Mouse (Mus musculus): ENCODE data around the gene L3mbtl3. TPM values are rescaled to one million over a fixed set of nuclear protein-coding genes. Genes with fewer than 3 reads are reported as not detected.

The L3mbtl3 gene
- 10 to 100 TPM; 17.9 TPM for total RNA-seq (2021)

DNA sequence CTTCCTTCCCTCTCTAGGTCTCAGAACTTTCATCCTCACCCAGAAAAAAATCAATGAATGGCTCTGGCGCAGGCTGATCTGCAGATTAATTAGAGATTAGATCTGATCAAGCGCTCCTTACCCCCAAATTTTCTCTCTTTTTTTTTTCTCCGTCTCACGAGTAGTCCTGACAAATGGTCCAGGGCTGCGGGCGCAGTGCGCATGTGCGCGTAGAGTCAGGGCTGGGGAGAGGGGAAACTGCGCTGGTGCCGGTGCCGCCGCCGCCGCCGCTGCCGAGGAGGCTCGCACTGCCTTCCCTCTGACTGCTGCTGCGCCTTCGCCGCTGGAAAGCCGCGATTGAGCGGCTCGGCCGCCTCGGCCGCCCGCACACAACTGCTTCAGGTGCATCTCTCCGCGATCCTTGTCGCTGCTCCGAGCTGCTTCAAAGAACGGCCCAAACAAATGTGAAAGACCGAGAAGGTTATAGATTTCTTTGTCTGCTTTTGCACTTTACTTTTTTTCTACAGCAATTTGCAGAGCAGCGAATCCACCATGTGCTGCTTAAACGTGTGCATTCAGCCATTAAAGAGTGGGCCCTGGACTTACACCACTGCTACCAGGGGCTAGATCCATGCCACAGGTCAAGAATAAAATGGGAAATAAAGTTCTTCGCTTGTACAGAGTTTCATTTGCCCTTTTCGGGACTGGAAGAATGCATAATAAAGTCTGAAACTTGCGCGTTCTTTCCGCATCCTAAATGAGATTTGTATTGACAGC is at the start of gene L3mbtl3:
Gene L3mbtl3, minus strand, starts transcription at position 182 of the 756 bp plus-strand sequence.
- peak; percentile 77 to 82 for DNase-seq (ENCODE audit: extremely low spot score in 1 of 2, low spot score in 1 of 2)

DNA sequence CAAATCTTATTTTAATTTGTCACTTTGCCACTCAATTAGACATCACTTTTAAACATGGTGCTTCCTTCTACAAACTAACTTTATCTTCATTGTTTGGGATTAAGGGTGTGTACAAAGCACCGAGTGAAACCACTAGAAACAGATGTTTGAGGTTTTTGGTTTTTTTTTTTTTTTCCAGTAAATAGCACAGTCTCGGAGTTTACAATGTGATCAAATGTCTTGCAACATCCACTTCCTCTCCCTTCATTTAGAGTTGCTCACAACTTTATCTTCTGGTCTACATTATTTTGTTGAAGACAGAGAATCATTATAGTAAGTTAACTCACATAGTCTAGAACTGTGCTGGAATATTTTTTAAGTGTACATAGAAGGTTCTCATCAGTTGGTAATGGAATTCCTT is 45.4 kb upstream of the L3mbtl3 start:
- DNase-seq (ENCODE audit: extremely low spot score in 1 of 2, low spot score in 1 of 2) = no peak

DNA sequence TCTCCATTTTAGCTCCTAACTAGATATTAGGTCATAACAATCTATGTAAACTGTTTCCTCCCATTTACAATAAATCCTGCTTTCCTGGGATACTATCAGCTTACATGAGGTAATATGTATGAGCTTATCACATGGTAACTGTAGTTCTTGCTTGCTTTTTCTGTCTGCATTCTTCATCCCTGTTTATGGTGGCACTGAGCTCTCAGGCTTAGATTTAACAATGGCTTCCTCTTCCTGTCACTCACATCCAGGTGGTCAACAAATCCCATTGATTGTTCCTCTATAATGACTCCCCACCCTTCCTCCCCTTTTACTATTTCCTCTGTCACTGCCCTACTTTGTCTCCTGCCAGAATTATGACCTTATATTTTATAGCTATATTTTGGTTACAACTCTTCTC is 12.9 kb upstream of the L3mbtl3 start:
- DNase-seq (ENCODE audit: extremely low spot score in 1 of 2, low spot score in 1 of 2) = no peak

GRCm38 (mm10) chr10:26377332-26377602 is 1.5 kb upstream of the L3mbtl3 start:
- no peak for DNase-seq (ENCODE audit: extremely low spot score in 1 of 2, low spot score in 1 of 2)

DNA sequence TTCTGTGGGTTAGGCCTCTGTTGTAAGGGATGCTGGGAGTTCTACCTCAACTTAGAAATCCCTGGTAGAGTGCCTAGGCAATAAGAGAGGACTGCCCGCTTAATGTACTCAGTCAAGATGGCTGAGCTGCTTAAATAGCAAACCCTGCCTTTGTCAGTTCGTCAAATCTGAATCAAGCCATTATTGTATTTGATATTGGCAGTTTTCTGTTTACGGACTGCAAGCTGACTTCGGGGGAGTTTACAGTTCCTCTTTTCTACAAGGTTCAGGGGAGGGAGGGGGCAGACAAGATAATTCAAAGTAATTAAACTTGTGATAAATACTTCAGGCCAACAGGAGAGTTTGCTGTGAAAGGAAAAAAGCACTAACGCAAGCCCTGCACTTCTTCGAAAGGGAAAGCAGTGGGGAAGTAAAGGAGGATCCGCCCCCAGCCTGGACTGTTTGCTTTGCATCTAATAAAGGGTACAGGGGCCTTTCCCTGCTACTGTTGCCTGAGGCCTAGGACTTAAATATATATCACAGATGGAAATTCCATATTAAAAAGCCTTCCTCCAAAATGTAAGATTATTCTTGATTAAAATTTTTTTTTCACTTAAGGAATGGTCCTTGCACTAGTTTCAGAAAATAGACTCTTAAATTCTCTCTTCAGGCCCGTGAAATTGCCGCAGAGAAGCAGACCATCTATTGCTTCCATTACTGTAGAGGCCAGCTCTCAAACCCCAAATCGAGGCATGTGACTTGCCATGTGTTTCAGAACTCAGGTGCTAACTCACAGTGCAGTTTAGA is 968 bp upstream of the L3mbtl3 start:
- no peak for DNase-seq (ENCODE audit: extremely low spot score in 1 of 2, low spot score in 1 of 2)

DNA sequence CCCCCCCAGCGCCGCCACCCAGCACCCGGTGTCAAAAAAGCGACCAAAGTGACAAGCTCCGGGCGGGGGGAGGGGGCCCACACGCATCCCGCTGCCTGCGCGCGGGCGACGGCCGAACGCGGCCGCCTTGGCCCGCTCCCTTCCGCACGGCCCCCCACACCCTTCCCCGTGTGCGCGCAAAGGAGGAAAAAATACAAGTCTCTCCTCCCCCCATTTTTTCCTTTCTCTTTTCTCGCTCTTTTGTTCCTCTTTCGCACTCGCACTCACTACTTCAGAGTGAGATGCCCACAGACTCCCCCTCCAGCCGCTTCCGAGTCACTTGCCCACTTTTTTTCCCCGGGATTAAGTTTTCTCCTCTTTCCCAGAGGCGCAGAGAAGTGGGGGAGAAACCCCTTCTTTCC is 420 bp downstream of the L3mbtl3 start:
- DNase-seq (ENCODE audit: extremely low spot score in 1 of 2, low spot score in 1 of 2) = peak in 1 of 2 experiments; percentile 11

GRCm38 (mm10) chr10:26374436-26375311 is 1.1 kb downstream of the L3mbtl3 start:
- peak; percentile 42 to 47 for DNase-seq (ENCODE audit: extremely low spot score in 1 of 2, low spot score in 1 of 2)

- DNase-seq (ENCODE audit: extremely low spot score in 1 of 2, low spot score in 1 of 2) = peak; percentile 38 to 53
Measured at GRCm38 (mm10) chr10:26373951-26374435, 1.8 kb downstream of the L3mbtl3 start.

- DNase-seq (ENCODE audit: extremely low spot score in 1 of 2, low spot score in 1 of 2) = peak; percentile 43 to 66
Measured at GRCm38 (mm10) chr10:26372940-26373931, 2.5 kb downstream of the L3mbtl3 start.

- DNase-seq (ENCODE audit: extremely low spot score in 1 of 2, low spot score in 1 of 2) = no peak
Measured at GRCm38 (mm10) chr10:26371416-26371815, 4.4 kb downstream of the L3mbtl3 start.

DNA sequence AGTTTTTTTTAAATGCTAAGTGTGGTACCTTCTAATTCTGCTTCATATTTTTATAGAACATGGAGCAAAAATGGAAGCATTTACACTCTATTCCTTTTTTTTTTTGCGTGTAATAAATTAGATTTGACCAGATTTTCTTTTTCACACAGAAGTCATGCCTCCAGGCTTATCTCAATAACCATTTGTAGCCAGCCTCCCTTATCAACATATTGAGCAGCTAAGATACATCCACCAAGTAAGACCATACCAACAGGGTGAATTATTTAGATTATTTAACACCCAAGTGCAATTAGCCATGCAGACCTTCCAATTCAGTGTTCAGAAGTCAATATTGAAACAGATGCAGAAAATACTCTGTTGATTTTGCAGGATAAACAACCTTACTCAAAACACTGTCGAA is 10.8 kb downstream of the L3mbtl3 start:
- DNase-seq (ENCODE audit: extremely low spot score in 1 of 2, low spot score in 1 of 2) = no peak

DNA sequence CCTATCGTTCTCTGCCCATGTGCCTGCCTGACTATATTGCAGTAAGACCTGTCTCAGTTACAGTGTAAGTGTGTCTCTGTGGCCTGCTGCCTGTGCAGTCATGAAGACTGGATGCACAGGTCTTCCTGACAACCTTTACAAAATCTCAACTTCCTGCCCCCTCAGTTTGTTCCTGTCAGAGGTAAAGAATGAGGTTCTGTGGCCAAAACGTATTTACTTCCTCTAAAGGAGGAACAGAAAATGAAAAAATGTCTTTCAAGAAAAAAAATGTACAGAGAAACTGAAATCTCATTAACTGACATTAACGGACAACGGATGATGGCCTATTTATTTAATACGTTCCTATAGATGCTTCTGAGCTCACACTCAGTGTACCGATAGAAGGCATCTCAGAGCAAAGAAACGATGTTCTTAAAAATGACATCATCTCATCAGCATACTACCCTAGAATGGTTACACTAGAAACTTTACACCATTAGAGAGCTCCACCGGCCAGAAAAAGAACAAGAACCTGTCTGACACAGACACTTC is 11.4 kb downstream of the L3mbtl3 start:
- DNase-seq (ENCODE audit: extremely low spot score in 1 of 2, low spot score in 1 of 2) = no peak

DNA sequence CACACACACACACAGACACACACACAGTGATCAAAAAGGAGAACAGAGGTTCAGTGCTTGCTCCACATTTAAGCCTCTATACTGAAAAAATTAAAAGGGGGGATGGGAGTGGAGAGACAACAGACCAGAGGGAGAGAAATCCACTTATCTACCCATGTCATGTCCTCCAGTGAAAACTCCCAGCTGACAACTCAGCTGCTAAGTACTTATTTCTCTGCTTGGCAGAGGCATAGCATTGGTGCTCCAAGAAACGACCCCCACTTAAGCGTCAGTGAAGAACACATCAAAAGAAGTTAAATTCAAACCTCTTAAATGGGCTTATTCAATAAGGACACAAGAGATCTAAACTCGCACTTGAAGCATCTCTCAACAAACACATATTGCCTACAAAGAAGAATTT is 12.2 kb downstream of the L3mbtl3 start:
- no peak for DNase-seq (ENCODE audit: extremely low spot score in 1 of 2, low spot score in 1 of 2)

GRCm38 (mm10) chr10:26358798-26359197 is 17.0 kb downstream of the L3mbtl3 start:
- no peak for DNase-seq (ENCODE audit: extremely low spot score in 1 of 2, low spot score in 1 of 2)

DNA sequence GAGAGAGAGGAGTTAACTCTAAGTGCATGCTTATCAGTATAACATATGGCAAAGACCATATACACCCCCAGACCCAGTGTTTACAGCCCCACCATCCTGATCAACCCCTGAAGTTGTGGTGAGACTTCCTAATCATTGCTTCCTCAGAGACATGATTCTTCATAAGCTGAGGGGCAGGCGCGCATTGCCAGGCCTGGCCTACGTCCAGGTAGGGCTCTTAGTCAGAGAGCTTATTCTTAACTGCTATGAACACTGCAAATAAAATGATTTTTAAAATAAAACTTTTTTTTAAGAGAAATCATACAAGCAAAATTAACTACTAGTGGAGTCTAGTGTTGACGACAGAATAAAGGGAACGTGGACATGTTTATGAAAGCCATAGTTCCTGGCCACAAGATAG is 17.5 kb downstream of the L3mbtl3 start:
- peak in 1 of 2 experiments; percentile 21 for DNase-seq (ENCODE audit: extremely low spot score in 1 of 2, low spot score in 1 of 2)

GRCm38 (mm10) chr10:26353781-26354180 is 22.0 kb downstream of the L3mbtl3 start:
- no peak for DNase-seq (ENCODE audit: extremely low spot score in 1 of 2, low spot score in 1 of 2)

DNA sequence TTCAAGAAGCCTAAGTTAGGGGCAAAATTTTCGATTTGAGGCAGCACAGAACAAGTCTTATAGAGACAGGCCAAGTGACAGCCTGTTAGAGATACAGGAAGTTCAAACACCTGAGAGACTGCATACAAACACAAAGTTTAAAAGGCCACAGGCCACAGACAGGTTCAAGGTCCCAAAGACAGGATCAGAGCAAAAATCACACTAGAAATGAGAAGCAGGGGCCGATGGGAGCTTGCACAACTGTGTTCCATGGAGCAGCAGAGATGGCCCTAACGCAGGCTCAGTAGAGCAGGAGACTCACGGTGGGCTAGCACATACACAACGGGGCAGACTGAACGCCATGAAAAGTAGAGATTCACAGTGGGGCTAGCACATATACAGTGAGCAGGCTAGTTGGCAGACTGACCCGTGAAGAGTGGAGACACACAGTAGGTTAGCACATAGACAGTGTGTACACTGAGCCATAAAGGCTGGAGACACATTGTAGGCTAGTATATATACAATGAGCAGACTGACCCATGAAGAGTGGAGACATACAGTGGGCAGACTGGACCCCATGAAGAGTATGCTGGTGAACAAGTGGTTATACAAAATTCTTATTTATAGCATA is 24.5 kb downstream of the L3mbtl3 start:
- no peak for DNase-seq (ENCODE audit: extremely low spot score in 1 of 2, low spot score in 1 of 2)

- no peak for DNase-seq (ENCODE audit: extremely low spot score in 1 of 2, low spot score in 1 of 2)
Measured at GRCm38 (mm10) chr10:26350153-26350552, 25.6 kb downstream of the L3mbtl3 start.

DNA sequence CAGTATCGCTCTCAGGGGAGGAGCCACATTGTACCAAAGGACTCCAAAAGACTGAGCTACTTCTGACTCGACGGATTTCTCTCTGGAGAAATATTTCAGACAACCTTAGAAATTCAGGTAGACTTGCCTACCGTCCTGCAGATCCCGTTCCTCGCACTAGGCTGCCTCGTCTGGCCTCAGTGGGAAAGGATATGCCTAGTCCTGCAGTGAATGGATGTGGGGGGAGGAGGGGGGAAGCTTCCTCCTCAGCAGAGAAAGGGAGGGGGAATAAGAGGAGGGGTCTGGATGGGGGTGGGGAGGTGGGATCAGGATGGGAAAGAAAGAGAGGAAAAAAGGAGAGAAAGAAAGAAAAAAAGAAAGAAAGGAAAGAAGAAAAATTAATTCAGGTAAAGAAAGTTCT is 28.2 kb downstream of the L3mbtl3 start:
- no peak for DNase-seq (ENCODE audit: extremely low spot score in 1 of 2, low spot score in 1 of 2)
